Mouse (Mus musculus): ENCODE data around the gene Srcin1. TPM values are rescaled to one million over a fixed set of nuclear protein-coding genes. Genes with fewer than 3 reads are reported as not detected.

Srcin1 gene
- polyA plus RNA-seq, 1 experiment from 2014 or later, result 9.6 TPM

DNA sequence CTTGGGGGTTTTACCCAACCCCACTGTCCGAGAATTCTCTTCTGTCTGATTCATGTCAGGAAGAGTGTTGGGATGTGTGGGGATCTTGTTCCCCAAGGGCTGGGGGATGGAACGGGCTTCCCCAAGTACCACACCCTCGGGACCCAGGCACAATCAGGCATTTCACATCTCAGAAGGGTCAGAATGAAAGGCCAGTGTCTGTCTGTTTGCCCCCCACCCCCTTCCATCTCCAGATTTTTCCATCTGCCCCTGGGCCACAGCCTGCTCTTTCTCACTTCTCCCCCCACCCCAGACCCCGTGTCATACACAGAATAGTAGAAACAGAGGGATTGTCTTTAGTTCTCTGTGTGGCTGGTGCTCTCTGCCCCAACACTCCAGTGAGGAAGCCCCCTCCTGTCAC, 32.9 kb upstream of the Srcin1 start:
- WGBS, result 74% methylated on average over 4 of the region's 4 CpGs
- no peaks in the 10 kb centered on the region for H3K9me3 ChIP-seq (ENCODE audit: control insufficient read depth, low read length)

DNA sequence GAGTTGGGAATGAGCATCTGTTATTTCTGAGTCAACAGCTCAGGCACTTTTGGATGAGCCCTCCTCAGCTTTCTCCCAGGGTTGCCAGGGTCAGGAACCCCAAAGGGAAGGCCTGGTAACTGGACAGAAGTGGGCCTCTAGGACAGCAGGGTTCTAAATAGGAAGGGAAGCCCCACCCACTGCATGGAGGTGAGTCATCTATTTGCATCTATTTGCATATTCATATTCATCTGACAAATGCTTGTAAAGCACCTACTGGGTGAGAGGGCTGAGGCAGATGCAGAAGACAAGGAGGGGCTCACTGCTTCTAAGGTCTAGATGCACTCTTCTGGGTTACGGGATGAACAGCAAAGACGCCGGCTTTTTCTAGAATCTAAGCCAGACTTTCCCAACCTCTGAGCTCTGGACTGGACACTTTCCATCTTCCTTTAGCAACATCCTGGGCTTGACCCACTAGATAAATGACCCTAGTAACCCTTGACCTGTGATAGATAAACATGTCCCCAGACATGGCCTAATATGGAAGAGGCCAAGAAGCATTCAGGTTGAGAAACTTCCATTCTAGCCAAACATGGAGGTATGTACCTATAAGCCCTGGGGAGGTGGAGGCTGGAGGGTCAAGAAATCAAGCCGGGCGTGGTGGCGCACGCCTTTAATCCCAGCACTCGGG, 31.2 kb upstream of the Srcin1 start:
- DNase-seq, result no peak
- Histone ChIP-seq H3K4me2 (ENCODE audit: low read length) (no peak overlapping the region), H3K4me1 (ENCODE audit: control insufficient read depth, insufficient read depth, low read length) (no peaks in the 10 kb centered on the region), H3K9me3 (ENCODE audit: control insufficient read depth, low read length) (no peaks in the 10 kb centered on the region), H3K4me3 (replicated peaks; ENCODE audit: low read depth, low read length) (no peak overlapping the region), H3K9ac (replicated peaks; ENCODE audit: low read length) (no peak overlapping the region), H3K27me3 (ENCODE audit: control insufficient read depth, insufficient read depth, low read length) (no peaks in the 10 kb centered on the region), H3K27ac (replicated peaks; ENCODE audit: low read depth, low read length) (no peak overlapping the region), H3K36me3 (ENCODE audit: control insufficient read depth, insufficient read depth, low read length) (no peaks in the 10 kb centered on the region)
- 97% methylated on average over 8 of the region's 8 CpGs for WGBS
- no peak for ATAC-seq (ENCODE audit: low FRiP score, low TSS enrichment)

More for the DNA sequence above, 32.9 kb upstream of the Srcin1 start:
- DNase-seq (no peak), ATAC-seq (ENCODE audit: low FRiP score, low TSS enrichment) (no peak)
- Histone ChIP-seq H3K4me1 (ENCODE audit: control insufficient read depth, insufficient read depth, low read length) (no peaks in the 10 kb centered on the region), H3K4me3 (replicated peaks; ENCODE audit: low read depth, low read length) (no peak overlapping the region), H3K27me3 (ENCODE audit: control insufficient read depth, insufficient read depth, low read length) (no peaks in the 10 kb centered on the region), H3K36me3 (ENCODE audit: control insufficient read depth, insufficient read depth, low read length) (no peaks in the 10 kb centered on the region), H3K27ac (replicated peaks; ENCODE audit: low read depth, low read length) (no peak overlapping the region), H3K9ac (replicated peaks; ENCODE audit: low read length) (no peak overlapping the region), H3K4me2 (ENCODE audit: low read length) (no peak overlapping the region)

DNA sequence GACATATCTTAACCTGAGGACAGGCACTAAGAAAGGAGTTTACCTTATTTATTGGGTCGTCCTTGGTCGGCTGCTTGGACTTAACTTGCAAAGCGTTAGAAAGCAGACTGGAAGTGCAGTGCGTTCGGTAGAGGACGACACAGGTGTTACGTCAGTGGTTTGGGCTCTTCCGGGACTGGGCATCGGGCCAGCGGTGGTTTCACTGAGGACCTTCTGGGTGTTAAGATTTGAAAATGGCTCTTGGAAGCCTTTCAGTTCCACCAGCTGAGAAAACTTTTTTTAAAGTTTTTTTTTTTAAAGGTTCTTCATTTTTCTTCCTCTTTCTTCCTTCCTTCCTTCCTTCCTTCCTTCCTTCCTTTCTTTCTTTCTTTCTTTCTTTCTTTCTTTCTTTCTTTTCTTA, 27.9 kb upstream of the Srcin1 start:
- Histone ChIP-seq H3K4me1 (ENCODE audit: control insufficient read depth, insufficient read depth, low read length) (no peaks in the 10 kb centered on the region), H3K9ac (replicated peaks; ENCODE audit: low read length) (no peak overlapping the region), H3K4me3 (replicated peaks; ENCODE audit: low read depth, low read length) (no peak overlapping the region), H3K27ac (replicated peaks; ENCODE audit: low read depth, low read length) (no peak overlapping the region), H3K4me2 (ENCODE audit: low read length) (no peak overlapping the region), H3K36me3 (ENCODE audit: control insufficient read depth, insufficient read depth, low read length) (no peaks in the 10 kb centered on the region), H3K27me3 (ENCODE audit: control insufficient read depth, insufficient read depth, low read length) (no peaks in the 10 kb centered on the region), H3K9me3 (ENCODE audit: control insufficient read depth, low read length) (no peaks in the 10 kb centered on the region)
- DNase-seq (no peak), ATAC-seq (ENCODE audit: low FRiP score, low TSS enrichment) (no peak)
- WGBS, result 81% methylated on average over 10 of the region's 10 CpGs

DNA sequence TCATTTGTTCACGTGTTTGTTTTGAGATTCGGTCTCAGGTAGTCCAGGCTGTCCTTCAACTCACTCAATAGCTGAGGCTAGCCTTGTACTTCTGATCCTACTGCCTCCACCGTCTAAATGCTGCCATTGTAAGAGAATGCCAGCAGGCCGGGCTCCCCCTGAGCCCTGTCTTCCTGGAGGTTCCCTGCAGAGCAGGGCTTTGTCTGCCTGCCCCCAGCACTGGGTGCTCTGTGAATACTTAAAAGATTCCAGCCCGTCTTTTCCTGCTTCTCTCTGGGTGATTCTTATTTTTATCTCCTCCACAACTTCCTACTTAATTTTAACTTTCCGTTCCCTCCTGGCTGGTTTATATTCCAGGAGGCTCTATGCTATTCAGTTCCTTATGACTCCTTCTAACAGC, 26.2 kb upstream of the Srcin1 start:
- Histone ChIP-seq H3K4me1 (ENCODE audit: control insufficient read depth, insufficient read depth, low read length) (no peaks in the 10 kb centered on the region), H3K4me2 (ENCODE audit: low read length) (no peak overlapping the region), H3K27ac (replicated peaks; ENCODE audit: low read depth, low read length) (no peak overlapping the region), H3K9ac (replicated peaks; ENCODE audit: low read length) (no peak overlapping the region), H3K27me3 (ENCODE audit: control insufficient read depth, insufficient read depth, low read length) (no peaks in the 10 kb centered on the region), H3K4me3 (replicated peaks; ENCODE audit: low read depth, low read length) (no peak overlapping the region), H3K36me3 (ENCODE audit: control insufficient read depth, insufficient read depth, low read length) (no peaks in the 10 kb centered on the region), H3K9me3 (ENCODE audit: control insufficient read depth, low read length) (no peaks in the 10 kb centered on the region)
- no peak for DNase-seq
- ATAC-seq (ENCODE audit: low FRiP score, low TSS enrichment), result no peak
- WGBS, result 20% methylated on average over 6 of the region's 6 CpGs

DNA sequence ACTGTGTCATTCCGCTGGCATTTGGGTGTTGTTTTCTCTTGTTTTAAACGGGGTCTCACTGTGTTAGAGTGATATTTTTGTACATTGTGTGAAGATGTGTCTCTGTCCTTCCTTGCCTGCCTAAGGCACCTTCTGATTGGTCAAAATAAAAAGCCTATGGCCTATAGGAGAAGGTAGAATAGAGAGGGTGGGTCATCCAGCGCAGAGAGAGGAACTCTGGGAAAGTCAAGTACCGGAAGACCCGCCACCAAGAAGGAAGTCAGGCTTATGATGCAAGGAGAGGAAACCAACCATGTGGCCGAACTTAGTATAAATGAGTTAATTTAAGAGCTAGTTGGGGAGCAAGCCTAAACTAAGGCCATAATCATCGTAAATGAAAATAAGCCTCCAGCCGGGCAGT, 23.1 kb upstream of the Srcin1 start:
- Histone ChIP-seq H3K4me2 (ENCODE audit: low read length) (no peak overlapping the region), H3K4me1 (ENCODE audit: control insufficient read depth, insufficient read depth, low read length) (no peaks in the 10 kb centered on the region), H3K27ac (replicated peaks; ENCODE audit: low read depth, low read length) (no peak overlapping the region), H3K27me3 (ENCODE audit: control insufficient read depth, insufficient read depth, low read length) (no peaks in the 10 kb centered on the region), H3K9me3 (ENCODE audit: control insufficient read depth, low read length) (no peaks in the 10 kb centered on the region), H3K9ac (replicated peaks; ENCODE audit: low read length) (no peak overlapping the region), H3K4me3 (replicated peaks; ENCODE audit: low read depth, low read length) (no peak overlapping the region), H3K36me3 (ENCODE audit: control insufficient read depth, insufficient read depth, low read length) (no peaks in the 10 kb centered on the region)
- 94% methylated on average over 8 of the region's 8 CpGs for WGBS
- DNase-seq (no peak), ATAC-seq (ENCODE audit: low FRiP score, low TSS enrichment) (no peak)

DNA sequence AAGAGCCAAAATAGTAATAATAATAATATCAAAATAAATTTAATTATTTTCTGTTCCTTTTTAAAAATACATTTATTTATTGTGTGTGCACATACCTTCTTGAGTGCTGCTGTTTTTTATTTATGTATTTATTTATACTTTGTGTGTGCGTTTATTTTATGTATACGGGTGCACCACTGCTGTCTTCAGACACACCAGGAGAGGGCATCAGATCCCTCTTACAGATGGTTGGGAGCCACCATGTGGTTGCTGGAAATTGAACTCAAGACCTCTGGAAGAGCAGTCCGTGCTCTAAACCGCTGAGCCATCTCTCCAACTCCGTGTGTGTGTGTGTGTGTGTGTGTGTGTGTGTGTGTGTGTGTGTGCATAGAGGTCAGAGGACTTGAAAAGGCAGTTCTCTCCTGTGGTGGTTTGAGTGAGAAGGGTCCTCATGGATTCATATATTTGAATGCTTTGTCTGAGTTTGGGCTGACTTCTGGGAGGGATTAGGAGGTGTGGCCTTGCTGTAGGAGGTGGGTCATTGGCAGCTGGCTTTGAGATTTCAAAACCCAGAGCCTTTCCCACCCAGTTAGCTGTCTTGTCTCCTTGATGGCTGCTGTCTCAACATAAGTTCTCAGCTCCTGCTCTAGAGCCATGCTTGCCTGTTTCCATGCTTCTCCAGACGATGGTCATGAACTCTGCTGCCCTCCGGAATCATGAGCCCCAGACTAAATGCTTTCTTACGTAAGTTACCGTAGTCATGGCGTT, 22.1 kb upstream of the Srcin1 start:
- H3K9ac ChIP-seq (replicated peaks; ENCODE audit: low read length), result no peak overlapping the region
- no peak overlapping the region for H3K4me3 ChIP-seq (replicated peaks; ENCODE audit: low read depth, low read length)
- no peaks in the 10 kb centered on the region for H3K36me3 ChIP-seq (ENCODE audit: control insufficient read depth, insufficient read depth, low read length)
- ATAC-seq (ENCODE audit: low FRiP score, low TSS enrichment) (no peak), DNase-seq (no peak)
- no peaks in the 10 kb centered on the region for H3K4me1 ChIP-seq (ENCODE audit: control insufficient read depth, insufficient read depth, low read length)
- H3K27me3 ChIP-seq (ENCODE audit: control insufficient read depth, insufficient read depth, low read length), result no peaks in the 10 kb centered on the region
- no peak overlapping the region for H3K4me2 ChIP-seq (ENCODE audit: low read length)
- H3K9me3 ChIP-seq (ENCODE audit: control insufficient read depth, low read length), result no peaks in the 10 kb centered on the region
- no peak overlapping the region for H3K27ac ChIP-seq (replicated peaks; ENCODE audit: low read depth, low read length)
- 74% methylated on average over 10 of the region's 10 CpGs for WGBS

DNA sequence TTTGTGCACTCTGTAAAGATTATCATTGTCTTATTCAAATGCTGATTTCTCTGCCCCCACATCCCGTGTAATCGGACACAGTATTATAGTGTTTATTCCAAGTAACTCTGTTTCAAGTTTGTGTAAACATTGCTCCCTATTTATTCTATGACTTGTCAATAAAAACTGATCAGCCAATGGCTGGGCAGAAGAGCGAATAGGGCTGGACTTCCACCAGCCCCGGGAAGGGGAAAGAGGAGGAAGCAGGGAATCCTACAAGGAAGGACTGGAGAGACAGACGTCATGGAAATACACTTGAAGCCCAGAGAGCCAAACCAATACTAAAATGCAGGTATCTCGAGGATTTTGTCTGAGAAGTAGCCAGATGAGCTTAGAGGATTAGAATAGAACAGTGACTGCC, 18.1 kb upstream of the Srcin1 start:
- no peak overlapping the region for H3K9ac ChIP-seq (replicated peaks; ENCODE audit: low read length)
- no peak overlapping the region for H3K27ac ChIP-seq (replicated peaks; ENCODE audit: low read depth, low read length)
- no peaks in the 10 kb centered on the region for H3K9me3 ChIP-seq (ENCODE audit: control insufficient read depth, low read length)
- no peak for DNase-seq
- no peaks in the 10 kb centered on the region for H3K36me3 ChIP-seq (ENCODE audit: control insufficient read depth, insufficient read depth, low read length)
- H3K27me3 ChIP-seq (ENCODE audit: control insufficient read depth, insufficient read depth, low read length), result no peaks in the 10 kb centered on the region
- H3K4me2 ChIP-seq (ENCODE audit: low read length), result no peak overlapping the region
- no peak overlapping the region for H3K4me3 ChIP-seq (replicated peaks; ENCODE audit: low read depth, low read length)
- peaks cover 6% of the 10 kb centered on the region; the same call in 1 of the 2 replicates for H3K4me1 ChIP-seq (ENCODE audit: control insufficient read depth, insufficient read depth, low read length)
- ATAC-seq (ENCODE audit: low FRiP score, low TSS enrichment), result no peak
- WGBS, result 51% methylated on average over 6 of the region's 6 CpGs

DNA sequence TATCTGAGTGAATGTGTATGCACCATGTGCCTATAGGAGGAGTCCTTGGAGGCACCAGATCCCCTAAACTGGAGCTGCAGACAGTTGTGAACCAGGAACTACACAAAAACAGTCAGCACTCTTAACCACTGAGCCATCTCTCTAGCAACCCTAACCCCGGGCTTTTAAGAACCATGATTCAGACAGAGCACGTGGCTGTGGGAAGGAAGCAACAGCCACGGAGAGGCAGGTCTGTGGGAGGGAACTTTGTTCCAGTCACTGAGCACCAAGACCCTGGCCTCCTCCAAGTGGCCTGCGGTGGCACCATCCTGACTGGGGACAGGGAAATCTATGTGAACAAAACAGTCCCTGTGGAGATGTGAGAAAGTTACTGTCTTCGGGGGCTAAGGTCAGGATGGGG, 15.9 kb upstream of the Srcin1 start:
- no peaks in the 10 kb centered on the region for H3K27me3 ChIP-seq (ENCODE audit: control insufficient read depth, insufficient read depth, low read length)
- no peak overlapping the region for H3K27ac ChIP-seq (replicated peaks; ENCODE audit: low read depth, low read length)
- H3K4me1 ChIP-seq (ENCODE audit: control insufficient read depth, insufficient read depth, low read length), result peaks cover 6% of the 10 kb centered on the region; the same call in 1 of the 2 replicates
- ATAC-seq (ENCODE audit: low FRiP score, low TSS enrichment), result no peak
- DNase-seq, result no peak
- no peak overlapping the region for H3K9ac ChIP-seq (replicated peaks; ENCODE audit: low read length)
- H3K4me3 ChIP-seq (replicated peaks; ENCODE audit: low read depth, low read length), result no peak overlapping the region
- H3K4me2 ChIP-seq (ENCODE audit: low read length), result no peak overlapping the region
- no peaks in the 10 kb centered on the region for H3K36me3 ChIP-seq (ENCODE audit: control insufficient read depth, insufficient read depth, low read length)
- 14% methylated on average over 5 of the region's 5 CpGs for WGBS
- no peaks in the 10 kb centered on the region for H3K9me3 ChIP-seq (ENCODE audit: control insufficient read depth, low read length)

Measured in midbrain, embryonic 14.5 days (tissue).